Mouse (Mus musculus) embryonic stem cell, embryonic (primary cell): ENCODE results near the gene Clstn3.

Experiments used
- CTCF ChIA-PET, 4 experiments: fragments of 300-600 bp in 2 of 4; fragments of 350-600 bp in 2 of 4; sonication (Branson Sonifier 250); formaldehyde crosslinking; loops; one replicate each; lab custom pipeline; 2022; ENCODE audit warnings: inconsistent platforms in 2 of 4; lab: Charles Lee
- POLR2A ChIA-PET, 4 experiments: fragments of 300-600 bp in 2 of 4; fragments of 350-600 bp in 2 of 4; sonication (Branson Sonifier 250); formaldehyde crosslinking; loops; one replicate each; lab custom pipeline; 2022; ENCODE audit warnings: antibody characterized with exemption in 4 of 4, inconsistent platforms in 1 of 4; lab: Charles Lee

Clstn3 gene

GRCm38 (mm10) chr6:124447356-124447755, 17.2 kb downstream of the Clstn3 start:
- ChIA-PET POLR2A (interaction anchor here in 2 of 4 experiments (1.1 to 2.9 kb wide), 8 partner anchors 13 to 34 kb away, joined by 3 to 16 read pairs (median 6); no protein-coding TSS in a partner anchor), CTCF (interaction anchor here in 3 of 4 experiments (0.5 to 2.8 kb wide), 8 partner anchors 10 to 212 kb away, joined by 3 to 12 read pairs (median 4); partner anchors contain the start of genes C1rl (in 1 of the 3) and Pex5 (in 1 of the 3))

GRCm38 (mm10) chr6:124446459-124446858, 18.1 kb downstream of the Clstn3 start:
- CTCF ChIA-PET, result interaction anchor here in 2 of 4 experiments (0.6 to 1.7 kb wide), 4 partner anchors 16 to 362 kb away, joined by 3 to 7 read pairs (median 3); partner anchors contain the start of gene Pex5 (in 1 of the 2)
- POLR2A ChIA-PET, result interaction anchor here in 3 of 4 experiments (0.8 to 2.4 kb wide), 6 partner anchors 15 to 299 kb away, joined by 3 to 16 read pairs (median 4); no protein-coding TSS in a partner anchor

- ChIA-PET CTCF (interaction anchor here in 2 of 4 experiments (0.6 to 1.0 kb wide), 3 partner anchors 16 to 363 kb away, joined by 3 read pairs; no protein-coding TSS in a partner anchor), POLR2A (interaction anchor here in 3 of 4 experiments (0.8 to 2.4 kb wide), 5 partner anchors 14 to 299 kb away, joined by 3 to 16 read pairs (median 4); no protein-coding TSS in a partner anchor)
Measured at GRCm38 (mm10) chr6:124446024-124446423, 18.6 kb downstream of the Clstn3 start.

GRCm38 (mm10) chr6:124443338-124443737, 21.3 kb downstream of the Clstn3 start:
- ChIA-PET POLR2A (interaction anchor here in 3 of 4 experiments (0.6 to 2.7 kb wide), 17 partner anchors 9 to 298 kb away, joined by 3 to 18 read pairs (median 4); partner anchors contain the start of genes Grcc10 (in 1 of the 3), Lpcat3 (in 1 of the 3) and Pex5 (in 1 of the 3)), CTCF (no interaction called here)

- ChIA-PET POLR2A (interaction anchor here in 3 of 4 experiments (0.6 to 1.5 kb wide), 8 partner anchors 13 to 305 kb away, joined by 3 to 9 read pairs (median 4); partner anchors contain the start of genes Pex5 (in 2 of the 3) and Grcc10 (in 1 of the 3)), CTCF (interaction anchor here in 1 of 4 experiments (1.1 kb wide), 1 partner anchor 12 kb away, joined by 3 read pairs; no protein-coding TSS in a partner anchor)
Measured at GRCm38 (mm10) chr6:124436245-124436644, 28.3 kb downstream of the Clstn3 start.

GRCm38 (mm10) chr6:124435173-124435572, 29.4 kb downstream of the Clstn3 start:
- CTCF ChIA-PET, result interaction anchor here in 2 of 4 experiments (0.6 to 1.0 kb wide), 2 partner anchors 20 to 1630 kb away, joined by 3 to 6 read pairs; no protein-coding TSS in a partner anchor
- POLR2A ChIA-PET, result interaction anchor here in 3 of 4 experiments (0.5 to 6.4 kb wide), 11 partner anchors 8 to 306 kb away, joined by 3 to 33 read pairs (median 5); partner anchors contain the start of genes Pex5 (in 2 of the 3) and Grcc10 (in 1 of the 3)

GRCm38 (mm10) chr6:124433688-124434324, 30.8 kb downstream of the Clstn3 start:
- CTCF ChIA-PET, result interaction anchor here in 1 of 4 experiments (1.5 kb wide), 1 partner anchor 20 kb away, joined by 5 read pairs; the partner anchor contains the start of gene Pex5

GRCm38 (mm10) chr6:124430784-124431495, 33.7 kb downstream of the Clstn3 start:
- ChIA-PET POLR2A (interaction anchor here in 3 of 4 experiments (0.5 to 6.4 kb wide), 19 partner anchors 9 to 1179 kb away, joined by 3 to 33 read pairs (median 3); partner anchors contain the start of genes Pex5 (in 2 of the 3) and C1rl (in 1 of the 3)), CTCF (interaction anchor here in 3 of 4 experiments (0.6 to 1.5 kb wide), 5 partner anchors 15 to 43 kb away, joined by 3 to 4 read pairs (median 3); no protein-coding TSS in a partner anchor)

More at GRCm38 (mm10) chr6:124433688-124434324, 30.8 kb downstream of the Clstn3 start:
- POLR2A ChIA-PET, result interaction anchor here (0.6 to 6.4 kb wide), 17 partner anchors 8 to 1205 kb away, joined by 3 to 33 read pairs (median 4); partner anchors contain the start of genes Pex5 (in 2 of the 4), Clstn3 (in 1 of the 4) and Grcc10 (in 1 of the 4)

- CTCF ChIA-PET, result interaction anchor here in 3 of 4 experiments (0.6 to 1.5 kb wide), 6 partner anchors 15 to 44 kb away, joined by 3 to 4 read pairs (median 3); no protein-coding TSS in a partner anchor
- POLR2A ChIA-PET, result interaction anchor here in 3 of 4 experiments (0.5 to 6.4 kb wide), 10 partner anchors 12 to 1179 kb away, joined by 3 to 33 read pairs (median 7); partner anchors contain the start of gene Pex5 (in 2 of the 3)
Measured at GRCm38 (mm10) chr6:124430379-124430778, 34.2 kb downstream of the Clstn3 start.

GRCm38 (mm10) chr6:124427791-124428576, 36.6 kb downstream of the Clstn3 start:
- POLR2A ChIA-PET, result interaction anchor here in 2 of 4 experiments (0.6 to 7.0 kb wide), 7 partner anchors 9 to 313 kb away, joined by 3 to 87 read pairs (median 4); partner anchors contain the start of genes Grcc10 (in 1 of the 2) and Pex5 (in 1 of the 2)

GRCm38 (mm10) chr6:124427289-124427688, 37.3 kb downstream of the Clstn3 start:
- ChIA-PET CTCF (interaction anchor here in 2 of 4 experiments (0.7 to 1.5 kb wide), 2 partner anchors 12 to 38 kb away, joined by 3 read pairs; partner anchors contain the start of gene Pex5 (in 1 of the 2)), POLR2A (interaction anchor here in 3 of 4 experiments (0.6 to 7.0 kb wide), 8 partner anchors 9 to 998 kb away, joined by 3 to 87 read pairs (median 4); partner anchors contain the start of genes Grcc10 (in 1 of the 3) and Pex5 (in 1 of the 3))

More at GRCm38 (mm10) chr6:124427791-124428576, 36.6 kb downstream of the Clstn3 start:
- CTCF ChIA-PET, result interaction anchor here in 2 of 4 experiments (0.7 to 1.5 kb wide), 2 partner anchors 13 to 37 kb away, joined by 3 read pairs; partner anchors contain the start of gene Pex5 (in 1 of the 2)

- ChIA-PET CTCF (interaction anchor here in 3 of 4 experiments (0.8 to 3.2 kb wide), 4 partner anchors 11 to 22 kb away, joined by 3 to 12 read pairs (median 3); partner anchors contain the start of gene Pex5 (in 3 of the 3)), POLR2A (interaction anchor here (0.6 to 7.0 kb wide), 7 partner anchors 9 to 999 kb away, joined by 3 to 87 read pairs (median 9); partner anchors contain the start of gene Pex5 (in 2 of the 4))
Measured at GRCm38 (mm10) chr6:124426604-124427003, 38.0 kb downstream of the Clstn3 start.

- POLR2A ChIA-PET, result interaction anchor here in 3 of 4 experiments (0.7 to 7.0 kb wide), 26 partner anchors 8 to 505 kb away, joined by 3 to 87 read pairs (median 4); partner anchors contain the start of genes Pex5 (in 2 of the 3), C1rl (in 1 of the 3), Eno2 (in 1 of the 3) and Grcc10 (in 1 of the 3)
- CTCF ChIA-PET, result interaction anchor here in 2 of 4 experiments (0.6 to 3.2 kb wide), 7 partner anchors 10 to 1600 kb away, joined by 3 to 12 read pairs (median 3); partner anchors contain the start of gene Pex5 (in 1 of the 2)
Measured at GRCm38 (mm10) chr6:124425523-124425922, 39.1 kb downstream of the Clstn3 start.

- ChIA-PET CTCF (interaction anchor here in 3 of 4 experiments (0.6 to 3.2 kb wide), 8 partner anchors 10 to 1599 kb away, joined by 3 to 12 read pairs (median 4); partner anchors contain the start of gene Pex5 (in 1 of the 3)), POLR2A (interaction anchor here in 3 of 4 experiments (0.7 to 7.0 kb wide), 25 partner anchors 8 to 506 kb away, joined by 3 to 87 read pairs (median 4); partner anchors contain the start of genes Pex5 (in 2 of the 3), C1rl (in 1 of the 3), Eno2 (in 1 of the 3) and Grcc10 (in 1 of the 3))
Measured at GRCm38 (mm10) chr6:124425042-124425441, 39.6 kb downstream of the Clstn3 start.

GRCm38 (mm10) chr6:124424068-124424498, 40.5 kb downstream of the Clstn3 start:
- ChIA-PET POLR2A (interaction anchor here in 3 of 4 experiments (0.8 to 7.0 kb wide), 15 partner anchors 8 to 317 kb away, joined by 3 to 87 read pairs (median 5); partner anchors contain the start of genes Grcc10 (in 2 of the 3) and Pex5 (in 2 of the 3)), CTCF (interaction anchor here in 2 of 4 experiments (0.6 to 3.2 kb wide), 5 partner anchors 9 to 332 kb away, joined by 3 to 12 read pairs (median 7); partner anchors contain the start of genes Atn1 (in 1 of the 2) and Pex5 (in 1 of the 2))
